24 mouse cellular contexts compared by ENCODE assay signal in the genomic region with DNA sequence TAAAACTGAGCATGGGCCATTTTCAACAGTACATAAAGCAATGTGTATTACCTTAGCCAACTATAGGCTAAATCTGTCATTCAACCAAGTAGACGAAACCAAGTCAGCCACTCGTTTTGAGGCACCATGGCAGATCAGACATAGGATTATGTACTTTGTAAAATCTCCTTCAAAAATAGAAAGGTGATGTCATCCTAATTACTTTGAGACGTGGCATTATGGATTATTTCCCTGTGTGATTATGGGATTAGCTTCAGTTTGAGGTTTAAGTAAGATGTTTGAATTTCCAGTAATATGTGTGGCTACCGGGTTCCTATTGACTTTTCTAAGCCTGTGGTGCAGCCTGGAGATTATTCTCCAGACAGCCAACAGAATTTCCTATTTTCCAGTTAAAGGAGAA.
DNase-seq lines count a peak whose midpoint lies in the region; ATAC-seq and TF ChIP-seq lines count a peak whose summit lies in the region.
"Had no signal": no experiment of that assay in that cellular context is flagged by ENCODE, and none has a peak within 500 bp of the region (broad histone marks: within the 10 kb centered on the region; RNA-seq: fewer than 3 reads in every experiment).

No protein-coding gene starts in this region.

- no peak overlapping the region for H3K27ac ChIP-seq in embryonic facial prominence, embryonic 14.5 days (replicated peaks; ENCODE audit: low read depth, low read length)
- no peak overlapping the region for H3K27ac ChIP-seq in embryonic facial prominence, embryonic 10.5 days (replicated peaks)
- no peak overlapping the region for H3K27ac ChIP-seq in heart, adult 2 months
- H3K27ac ChIP-seq: embryonic facial prominence, embryonic 13.5 days; forebrain, embryonic 13.5 days had no signal

- no peak overlapping the region for H3K9ac ChIP-seq in embryonic facial prominence, embryonic 14.5 days (ENCODE audit: low read depth, low read length)
- H3K9ac ChIP-seq in heart, adult 2 months (ENCODE audit: low read depth, low read length) = no peak overlapping the region
- H3K9ac ChIP-seq: embryonic facial prominence, embryonic 13.5 days; forebrain, embryonic 13.5 days had no signal

- no peaks in the 10 kb centered on the region for H3K9me3 ChIP-seq in embryonic facial prominence, embryonic 14.5 days (ENCODE audit: control insufficient read depth, low read length)
- no peaks in the 10 kb centered on the region for H3K9me3 ChIP-seq in embryonic facial prominence, embryonic 10.5 days
- H3K9me3 ChIP-seq: embryonic facial prominence, embryonic 13.5 days; forebrain, embryonic 13.5 days; G1E had no signal

- ATAC-seq in embryonic facial prominence, embryonic 14.5 days (ENCODE audit: low read depth) = no peak; the same call in 1 of the 2 replicates
- ATAC-seq: activated CD4-positive, CD25-positive, alpha-beta regulatory T cell, adult 4 months; CD4-positive, CD25-positive, alpha-beta regulatory T cell, adult 4 months; forebrain, embryonic 13.5 days; forebrain, embryonic 16.5 days; Patski had no signal

- no peak overlapping the region for H3K4me3 ChIP-seq in embryonic facial prominence, embryonic 14.5 days (ENCODE audit: low read depth, low read length)
- no peak overlapping the region for H3K4me3 ChIP-seq in embryonic facial prominence, embryonic 10.5 days
- H3K4me3 ChIP-seq in heart, adult 2 months = no peak overlapping the region
- H3K4me3 ChIP-seq: embryonic facial prominence, embryonic 13.5 days; forebrain, embryonic 13.5 days had no signal

- H3K36me3 ChIP-seq in embryonic facial prominence, embryonic 14.5 days (ENCODE audit: control insufficient read depth, insufficient read depth, low read length) = no peaks in the 10 kb centered on the region
- H3K36me3 ChIP-seq in embryonic facial prominence, embryonic 10.5 days (replicated peaks) = no peaks in the 10 kb centered on the region
- no peaks in the 10 kb centered on the region for H3K36me3 ChIP-seq in heart, adult 2 months (ENCODE audit: control insufficient read depth, insufficient read depth, low read length)
- H3K36me3 ChIP-seq: embryonic facial prominence, embryonic 13.5 days; G1E had no signal

- 59% methylated on average over 4 of the region's 4 CpGs for WGBS in embryonic facial prominence, embryonic 14.5 days
- WGBS in embryonic facial prominence, embryonic 10.5 days = 70% methylated on average over 4 of the region's 4 CpGs
- WGBS in heart, adult 2 months = 69% methylated on average over 4 of the region's 4 CpGs

- intact Hi-C loops in heart, adult 2 months (cut with DNase I) = no loop called here

- TF ChIP-seq CTCF in brain, embryonic 14.5 days (IDR thresholded peaks at IDR 0.05; ENCODE audit: borderline replicate concordance, extremely low read depth, insufficient read depth, insufficient read length) = no peak
- no peak for TF ChIP-seq CTCF in heart, adult 2 months (IDR thresholded peaks at IDR 0.05)

- H3K27me3 ChIP-seq in embryonic facial prominence, embryonic 14.5 days (replicated peaks; ENCODE audit: control insufficient read depth, insufficient read depth, low read length) = no peaks in the 10 kb centered on the region
- H3K27me3 ChIP-seq in embryonic facial prominence, embryonic 10.5 days (replicated peaks; ENCODE audit: low read depth, poor library complexity, severe bottlenecking) = no peaks in the 10 kb centered on the region
- H3K27me3 ChIP-seq in heart, adult 2 months (ENCODE audit: control insufficient read depth, insufficient read depth, low read length) = no peaks in the 10 kb centered on the region
- H3K27me3 ChIP-seq: CH12.LX; embryonic facial prominence, embryonic 13.5 days; forebrain, embryonic 13.5 days; Patski had no signal

- H3K4me1 ChIP-seq in embryonic facial prominence, embryonic 14.5 days (ENCODE audit: control insufficient read depth, insufficient read depth, low read length) = no peaks in the 10 kb centered on the region
- no peaks in the 10 kb centered on the region for H3K4me1 ChIP-seq in embryonic facial prominence, embryonic 10.5 days
- no peaks in the 10 kb centered on the region for H3K4me1 ChIP-seq in heart, adult 2 months (ENCODE audit: control insufficient read depth, insufficient read depth, low read length)
- H3K4me1 ChIP-seq: embryonic facial prominence, embryonic 13.5 days; forebrain, embryonic 13.5 days had no signal

- no peak overlapping the region for H3K4me2 ChIP-seq in embryonic facial prominence, embryonic 14.5 days (ENCODE audit: low read depth, low read length)
- H3K4me2 ChIP-seq: embryonic facial prominence, embryonic 13.5 days; forebrain, embryonic 13.5 days had no signal

- TF ChIP-seq EP300 in heart, adult 2 months (IDR thresholded peaks at IDR 0.05; ENCODE audit: insufficient read depth, low read depth, low read length) = no peak

- no peaks in the 10 kb centered on the region for H3K79me2 ChIP-seq in heart, adult 2 months (replicated peaks; ENCODE audit: control insufficient read depth, insufficient read depth, low read length)

- DNase-seq in embryonic facial prominence, embryonic 14.5 days (ENCODE audit: low spot score) = peak; percentile 11
- DNase-seq in embryonic facial prominence, embryonic 10.5 days (ENCODE audit: low spot score) = no peak
- peak; percentile 24 for DNase-seq in brain, embryonic 14.5 days (ENCODE audit: low read depth)
- DNase-seq in retina, embryonic 14.5 days (ENCODE audit: low spot score) = peak; percentile 22
- DNase-seq in retina, postnatal 7 days (ENCODE audit: low read depth, low spot score) = peak; percentile 70
- DNase-seq in layer of hippocampus, postnatal 36 days = no peak
- DNase-seq in heart, adult 2 months = no peak
- DNase-seq: adrenal gland, adult 8-10 months; adrenal gland, postnatal 14 days; adrenal gland, postnatal 36 days; B cell, adult 2 months; cerebellum, adult 11 months; cerebellum, adult 18-20 months; cerebellum, adult 8-10 months; cerebellum, postnatal 10 days; cerebellum, postnatal 25 days had no signal

- TF ChIP-seq POLR2A in brain, embryonic 14.5 days (IDR thresholded peaks at IDR 0.05; ENCODE audit: borderline replicate concordance, extremely low read depth, insufficient read depth, insufficient read length, poor library complexity, severe bottlenecking) = no peak
- TF ChIP-seq POLR2A in heart, adult 2 months (IDR thresholded peaks at IDR 0.05; ENCODE audit: insufficient read depth, low read depth, low read length) = no peak

Comparison
In these comparisons a context has a peak if more than half of its experiments do, and no peak if none do; other contexts are left out.
1. DNase-seq: peak in embryonic facial prominence, embryonic 14.5 days (single experiment), brain, embryonic 14.5 days (single experiment), retina, embryonic 14.5 days (single experiment) and retina, postnatal 7 days (single experiment); none in embryonic facial prominence, embryonic 10.5 days (single experiment), layer of hippocampus, postnatal 36 days (0 of 2) and heart, adult 2 months (0 of 2).